Mouse (Mus musculus): ENCODE measurements around the gene Gimap4. TPM values are rescaled to one million over a fixed set of nuclear protein-coding genes. Genes with fewer than 3 reads are reported as not detected.

The Gimap4 gene
- total and polyA plus RNA-seq, 3 experiments: not detected

- Histone ChIP-seq H3K4me1 (ENCODE audit: insufficient read depth, low read depth, low read length) (no peaks in the 10 kb centered on the region), H3K27me3 (ENCODE audit: insufficient read depth, low read length) (peaks cover 15% of the 10 kb centered on the region), H3K36me3 (replicated peaks) (peaks cover 2% of the 10 kb centered on the region), H3K4me3 (ENCODE audit: low read depth, low read length) (no peak overlapping the region), H3K9me3 (replicated peaks) (no peaks in the 10 kb centered on the region)
- no peak for ATAC-seq (ENCODE audit: extremely low read depth, insufficient number of reproducible peaks, low FRiP score, poor library complexity, severe bottlenecking)
- DNase-seq (ENCODE audit: low spot score): no peak
- TF ChIP-seq POLR2AphosphoS5 (IDR thresholded peaks at IDR 0.05; ENCODE audit: insufficient replicate concordance, low read depth, low read length): no peak
- TF ChIP-seq CTCF (IDR thresholded peaks at IDR 0.05; ENCODE audit: low read depth, low read length): no peak
- TF ChIP-seq GATA2 (IDR thresholded peaks at IDR 0.05; ENCODE audit: borderline replicate concordance, low read depth, low read length): no peak
- TF ChIP-seq TAL1 (conservative IDR thresholded peaks at IDR 0.05; ENCODE audit: low read depth, low read length): no peak
- no peak for TF ChIP-seq GATA1 (IDR thresholded peaks at IDR 0.05; ENCODE audit: borderline replicate concordance, low read length)
Measured at GRCm38 (mm10) chr6:48684806-48685205, 457 bp downstream of the Gimap4 start.

GRCm38 (mm10) chr6:48685251-48685650 lies 902 bp downstream of the Gimap4 start:
- Histone ChIP-seq H3K4me1 (ENCODE audit: insufficient read depth, low read depth, low read length) (no peaks in the 10 kb centered on the region), H3K27me3 (ENCODE audit: insufficient read depth, low read length) (peaks cover 15% of the 10 kb centered on the region), H3K36me3 (replicated peaks) (no peaks in the 10 kb centered on the region), H3K9me3 (replicated peaks) (no peaks in the 10 kb centered on the region), H3K4me3 (ENCODE audit: low read depth, low read length) (no peak overlapping the region)
- DNase-seq (ENCODE audit: low spot score) (no peak), ATAC-seq (ENCODE audit: extremely low read depth, insufficient number of reproducible peaks, low FRiP score, poor library complexity, severe bottlenecking) (no peak)
- TF ChIP-seq GATA2 (IDR thresholded peaks at IDR 0.05; ENCODE audit: borderline replicate concordance, low read depth, low read length) (no peak), CTCF (IDR thresholded peaks at IDR 0.05; ENCODE audit: low read depth, low read length) (no peak), GATA1 (IDR thresholded peaks at IDR 0.05; ENCODE audit: borderline replicate concordance, low read length) (no peak), TAL1 (conservative IDR thresholded peaks at IDR 0.05; ENCODE audit: low read depth, low read length) (no peak), POLR2AphosphoS5 (IDR thresholded peaks at IDR 0.05; ENCODE audit: insufficient replicate concordance, low read depth, low read length) (no peak)

GRCm38 (mm10) chr6:48685694-48686665 lies 1.6 kb downstream of the Gimap4 start:
- Histone ChIP-seq H3K4me3 (ENCODE audit: low read depth, low read length) (no peak overlapping the region), H3K36me3 (replicated peaks) (no peaks in the 10 kb centered on the region), H3K27me3 (ENCODE audit: insufficient read depth, low read length) (peaks cover 19% of the 10 kb centered on the region), H3K4me1 (ENCODE audit: insufficient read depth, low read depth, low read length) (no peaks in the 10 kb centered on the region), H3K9me3 (replicated peaks) (no peaks in the 10 kb centered on the region)
- TF ChIP-seq GATA2 (IDR thresholded peaks at IDR 0.05; ENCODE audit: borderline replicate concordance, low read depth, low read length) (no peak), TAL1 (conservative IDR thresholded peaks at IDR 0.05; ENCODE audit: low read depth, low read length) (no peak), POLR2AphosphoS5 (IDR thresholded peaks at IDR 0.05; ENCODE audit: insufficient replicate concordance, low read depth, low read length) (no peak), CTCF (IDR thresholded peaks at IDR 0.05; ENCODE audit: low read depth, low read length) (no peak), GATA1 (IDR thresholded peaks at IDR 0.05; ENCODE audit: borderline replicate concordance, low read length) (no peak)
- DNase-seq (ENCODE audit: low spot score): no peak
- no peak for ATAC-seq (ENCODE audit: extremely low read depth, insufficient number of reproducible peaks, low FRiP score, poor library complexity, severe bottlenecking)

GRCm38 (mm10) chr6:48687077-48687476 lies 2.7 kb downstream of the Gimap4 start:
- TF ChIP-seq TAL1 (conservative IDR thresholded peaks at IDR 0.05; ENCODE audit: low read depth, low read length) (no peak), POLR2AphosphoS5 (IDR thresholded peaks at IDR 0.05; ENCODE audit: insufficient replicate concordance, low read depth, low read length) (no peak), GATA2 (IDR thresholded peaks at IDR 0.05; ENCODE audit: borderline replicate concordance, low read depth, low read length) (no peak), GATA1 (IDR thresholded peaks at IDR 0.05; ENCODE audit: borderline replicate concordance, low read length) (no peak), CTCF (IDR thresholded peaks at IDR 0.05; ENCODE audit: low read depth, low read length) (no peak)
- ATAC-seq (ENCODE audit: extremely low read depth, insufficient number of reproducible peaks, low FRiP score, poor library complexity, severe bottlenecking) (no peak), DNase-seq (ENCODE audit: low spot score) (no peak)
- no peak overlapping the region for H3K4me3 ChIP-seq (ENCODE audit: low read depth, low read length)
- H3K27me3 ChIP-seq (ENCODE audit: insufficient read depth, low read length): peaks cover 19% of the 10 kb centered on the region
- H3K36me3 ChIP-seq (replicated peaks): no peaks in the 10 kb centered on the region
- H3K4me1 ChIP-seq (ENCODE audit: insufficient read depth, low read depth, low read length): no peaks in the 10 kb centered on the region
- H3K9me3 ChIP-seq (replicated peaks): no peaks in the 10 kb centered on the region

- peaks cover 22% of the 10 kb centered on the region for H3K27me3 ChIP-seq (ENCODE audit: insufficient read depth, low read length)
- H3K36me3 ChIP-seq (replicated peaks): no peaks in the 10 kb centered on the region
- H3K4me3 ChIP-seq (ENCODE audit: low read depth, low read length): no peak overlapping the region
- no peaks in the 10 kb centered on the region for H3K4me1 ChIP-seq (ENCODE audit: insufficient read depth, low read depth, low read length)
- no peaks in the 10 kb centered on the region for H3K9me3 ChIP-seq (replicated peaks)
- DNase-seq (ENCODE audit: low spot score) (no peak), ATAC-seq (ENCODE audit: extremely low read depth, insufficient number of reproducible peaks, low FRiP score, poor library complexity, severe bottlenecking) (no peak)
- TF ChIP-seq GATA2 (IDR thresholded peaks at IDR 0.05; ENCODE audit: borderline replicate concordance, low read depth, low read length) (no peak), CTCF (IDR thresholded peaks at IDR 0.05; ENCODE audit: low read depth, low read length) (no peak), POLR2AphosphoS5 (IDR thresholded peaks at IDR 0.05; ENCODE audit: insufficient replicate concordance, low read depth, low read length) (no peak), GATA1 (IDR thresholded peaks at IDR 0.05; ENCODE audit: borderline replicate concordance, low read length) (no peak), TAL1 (conservative IDR thresholded peaks at IDR 0.05; ENCODE audit: low read depth, low read length) (no peak)
Measured at GRCm38 (mm10) chr6:48689320-48689719, 5.0 kb downstream of the Gimap4 start.

- peaks cover 10% of the 10 kb centered on the region for H3K27me3 ChIP-seq (ENCODE audit: insufficient read depth, low read length)
- H3K4me3 ChIP-seq (ENCODE audit: low read depth, low read length): no peak overlapping the region
- H3K36me3 ChIP-seq (replicated peaks): no peaks in the 10 kb centered on the region
- no peak for TF ChIP-seq POLR2AphosphoS5 (IDR thresholded peaks at IDR 0.05; ENCODE audit: insufficient replicate concordance, low read depth, low read length)
- ATAC-seq (ENCODE audit: extremely low read depth, insufficient number of reproducible peaks, low FRiP score, poor library complexity, severe bottlenecking) (no peak), DNase-seq (ENCODE audit: low spot score) (no peak)
- no peaks in the 10 kb centered on the region for H3K4me1 ChIP-seq (ENCODE audit: insufficient read depth, low read depth, low read length)
- no peaks in the 10 kb centered on the region for H3K9me3 ChIP-seq (replicated peaks)
Measured at GRCm38 (mm10) chr6:48692962-48693361, 8.6 kb downstream of the Gimap4 start.
